Mouse (Mus musculus) naive thymus-derived CD4-positive, alpha-beta T cell, adult 2 months (primary cell): ENCODE results near the gene Phc3.
A peak's percentile ranks its signal among the peaks of the same experiment; 100 is the strongest.
"Not testable (repeated sequence)": the region's sequence is repeated elsewhere in the genome, so short reads cannot be mapped to it uniquely, and the experiment has no call there.

Experiments
- DNase-seq: peaks from one replicate; pipeline ENCODE4 v3.0.0-alpha.2; 2011; ENCODE audit warnings: low read depth

Gene Phc3

DNA sequence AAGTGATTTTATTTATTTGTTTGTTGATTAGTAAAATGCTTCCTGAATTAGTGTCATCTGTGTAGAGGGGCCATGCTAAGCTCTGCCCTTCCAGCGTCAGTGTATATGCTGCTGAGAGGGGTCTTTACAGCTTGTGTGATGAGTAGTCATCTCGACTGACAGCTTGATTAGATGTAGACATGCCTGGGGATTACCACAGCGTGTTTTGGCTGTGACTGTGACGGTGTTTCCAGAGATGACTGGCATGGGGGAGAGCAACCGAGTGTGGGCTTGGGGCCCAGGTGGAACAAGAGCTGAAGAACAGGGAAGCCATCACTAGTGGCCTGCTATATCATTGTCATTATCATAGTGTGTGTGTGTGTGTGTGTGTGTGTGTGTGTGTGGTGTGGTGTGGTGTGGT lies 100.6 kb downstream of the Phc3 start:
- no peak for DNase-seq

DNA sequence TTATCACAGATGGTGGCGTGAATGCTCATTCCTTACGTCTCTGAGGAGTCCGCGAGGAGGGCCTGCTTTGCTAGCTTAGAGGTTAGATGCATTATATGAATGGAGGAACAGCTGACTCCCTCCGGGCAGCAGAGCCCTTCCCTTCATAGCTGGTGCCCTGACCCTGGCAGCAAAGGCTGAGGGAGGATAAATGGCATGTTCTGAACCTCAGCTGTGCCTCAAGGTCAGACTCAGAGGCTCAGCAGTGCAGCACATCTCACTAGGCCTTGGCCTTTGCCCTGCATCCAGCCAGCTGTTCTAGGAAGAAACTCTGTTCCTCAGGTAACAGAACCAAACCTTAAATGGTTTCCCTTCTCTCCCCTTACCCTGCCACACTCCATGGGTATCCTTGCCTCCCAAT lies 101.0 kb downstream of the Phc3 start:
- no peak for DNase-seq

- no peak for DNase-seq
Observed at GRCm38 (mm10) chr3:30864640-30865039, 104.6 kb downstream of the Phc3 start.

GRCm38 (mm10) chr3:30863712-30864435 lies 105.3 kb downstream of the Phc3 start:
- no peak for DNase-seq

DNA sequence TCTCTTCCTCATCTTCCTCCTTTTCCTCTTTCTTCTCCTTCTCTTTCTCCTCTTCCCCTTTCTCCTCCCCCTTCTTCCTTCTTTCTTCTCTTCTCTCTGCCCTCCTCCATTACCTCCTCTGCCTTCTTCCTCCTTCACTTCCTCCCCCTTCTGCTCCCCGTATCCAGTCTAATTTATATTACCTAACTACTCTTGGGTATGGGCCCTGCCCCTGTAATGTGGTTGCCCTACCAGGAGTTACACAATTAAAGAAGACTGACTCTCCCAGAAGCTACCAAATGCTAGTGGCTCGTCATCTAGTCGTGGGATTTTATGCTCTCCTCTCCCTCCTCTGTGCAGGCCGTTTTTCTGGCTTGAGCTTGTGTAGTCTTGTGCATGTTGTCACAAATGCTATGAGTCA lies 108.5 kb downstream of the Phc3 start:
- DNase-seq = no peak

DNA sequence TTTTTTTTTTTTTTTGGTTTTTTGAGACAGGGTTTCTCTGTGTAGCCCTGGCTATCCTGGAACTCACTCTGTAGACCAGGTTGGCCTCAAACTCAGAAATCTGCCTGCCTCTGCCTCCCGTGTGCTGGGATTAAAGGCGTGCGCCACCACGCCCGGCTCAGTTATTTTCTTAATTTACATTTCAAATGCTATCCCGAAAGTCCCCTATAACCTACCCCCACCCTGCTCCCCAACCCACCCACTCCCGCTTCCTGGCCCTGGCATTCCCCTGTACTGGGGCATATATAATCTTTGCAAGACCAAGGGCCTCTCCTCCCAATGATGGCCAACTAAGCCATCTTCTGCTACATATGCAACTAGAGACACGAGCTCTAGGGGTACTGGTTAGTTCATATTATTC lies 109.6 kb downstream of the Phc3 start:
- not testable (repeated sequence) for DNase-seq

DNA sequence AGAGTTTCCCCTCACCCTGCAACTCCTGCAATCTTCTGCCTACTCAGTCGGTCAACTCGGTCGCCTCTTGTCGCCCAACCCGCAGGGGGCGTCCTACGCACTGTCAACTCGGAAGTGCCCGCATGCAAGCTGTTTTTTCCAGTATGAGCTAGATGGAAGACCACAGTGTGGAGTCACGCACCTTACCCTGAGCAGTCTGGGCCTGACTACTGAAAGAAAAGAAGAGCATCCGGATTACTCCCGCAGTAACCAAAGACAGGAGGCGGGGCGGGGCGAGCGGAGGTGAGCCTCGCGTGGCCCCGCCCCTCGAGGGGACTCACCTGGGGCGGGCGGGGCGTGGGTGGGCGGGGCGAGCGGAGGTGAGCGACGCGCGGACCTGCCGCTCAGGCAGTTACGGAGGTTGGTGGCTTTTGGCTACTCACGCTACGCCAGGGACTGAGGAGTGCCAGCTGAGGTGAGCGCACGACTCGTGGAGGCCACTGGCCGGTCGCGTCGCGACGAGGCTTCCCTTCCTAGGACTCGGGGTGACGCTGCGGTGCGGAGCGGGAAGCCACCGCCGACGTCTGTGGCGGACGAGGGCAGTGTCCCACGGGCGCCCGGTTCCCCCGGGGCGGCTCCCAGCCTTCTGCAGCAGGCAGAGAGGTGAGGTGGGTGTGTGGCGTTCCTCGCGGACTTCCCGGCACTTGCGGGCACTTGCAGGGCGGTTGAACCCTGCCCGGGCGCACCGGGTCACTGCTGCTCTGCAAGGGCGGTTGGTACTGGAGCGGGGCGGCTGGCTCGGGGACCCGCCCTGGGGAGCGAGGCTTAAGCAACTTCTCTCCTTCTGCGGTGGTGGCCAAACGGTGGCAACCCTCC lies 113.4 kb downstream of the Phc3 start, which contains the start of gene Gpr160:
Gene Gpr160, plus strand, starts transcription at position 347 of the 855 bp plus-strand sequence.
- DNase-seq = peak; percentile 81

GRCm38 (mm10) chr3:30853596-30853995 lies 115.6 kb downstream of the Phc3 start:
- DNase-seq = no peak

GRCm38 (mm10) chr3:30851422-30851821 lies 117.8 kb downstream of the Phc3 start:
- DNase-seq = no peak
